ENCODE assay signal across 9 mouse cellular contexts in the genomic region with DNA sequence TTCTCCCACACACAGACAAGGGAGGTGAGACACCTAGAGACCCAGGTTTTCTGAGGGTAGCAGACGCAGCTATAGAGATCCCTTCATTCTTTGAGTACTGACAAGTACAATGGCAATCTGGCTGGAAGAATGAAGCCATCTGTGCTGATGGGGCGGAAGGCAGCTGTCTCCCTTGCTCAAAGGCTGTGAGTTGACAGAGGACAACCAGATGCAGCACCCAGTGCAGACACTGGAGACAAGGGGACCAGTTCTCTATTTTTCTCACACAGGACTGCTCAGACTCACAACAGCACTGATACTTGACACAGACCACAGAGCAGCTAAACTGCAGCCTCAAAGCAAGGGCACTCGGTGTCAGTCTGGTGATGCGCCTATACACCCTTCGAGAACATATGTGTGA. TPM values are rescaled to one million over a fixed set of nuclear protein-coding genes. Genes with fewer than 3 reads are reported as not detected.
DNase-seq lines count a peak whose midpoint lies in the region; ATAC-seq lines count a peak whose summit lies in the region.
"Had no signal": no experiment of that assay in that cellular context is flagged by ENCODE, and none has a peak within 500 bp of the region (broad histone marks: within the 10 kb centered on the region; RNA-seq: fewer than 3 reads in every experiment).

No protein-coding gene starts in this region.

- whole genome bisulfite sequencing in hindbrain, embryonic 12.5 days, result 48% methylated on average over 5 of the region's 5 CpGs
- 51% methylated on average over 5 of the region's 5 CpGs for WGBS in limb, embryonic 13.5 days

- H3K27ac ChIP-seq in hindbrain, embryonic 12.5 days, result peak overlapping the region; percentile 79
- H3K27ac ChIP-seq in limb, embryonic 13.5 days, result no peak overlapping the region

- 0 out of 2 replicates have a peak, but pooled peaks have one; percentile 2 for ATAC-seq in hindbrain, embryonic 12.5 days (ENCODE audit: low FRiP score)
- ATAC-seq in limb, embryonic 13.5 days (ENCODE audit: low FRiP score, low read depth), result no peak

- H3K27me3 ChIP-seq in hindbrain, embryonic 12.5 days, result peaks cover 50% of the 10 kb centered on the region
- peaks cover 99% of the 10 kb centered on the region for H3K27me3 ChIP-seq in limb, embryonic 13.5 days

- H3K4me3 ChIP-seq in hindbrain, embryonic 12.5 days, result 0 out of 2 replicates have a peak overlapping the region, but pooled peaks have one; percentile 55
- H3K4me3 ChIP-seq in limb, embryonic 13.5 days, result no peak overlapping the region

- H3K36me3 ChIP-seq in hindbrain, embryonic 12.5 days, result no peaks in the 10 kb centered on the region
- no peaks in the 10 kb centered on the region for H3K36me3 ChIP-seq in limb, embryonic 13.5 days

- H3K4me2 ChIP-seq in hindbrain, embryonic 12.5 days (replicated peaks), result peak overlapping the region; percentile 90
- peak overlapping the region; percentile 90; the same call in 1 of the 2 replicates for H3K4me2 ChIP-seq in limb, embryonic 13.5 days (replicated peaks)

- peak overlapping the region; percentile 69; the same call in 1 of the 2 replicates for H3K9ac ChIP-seq in hindbrain, embryonic 12.5 days
- H3K9ac ChIP-seq in limb, embryonic 13.5 days, result no peak overlapping the region
- H3K9ac ChIP-seq: lung, embryonic 14.5 days had no signal

- peaks cover 28% of the 10 kb centered on the region for H3K4me1 ChIP-seq in hindbrain, embryonic 12.5 days
- peaks cover 25% of the 10 kb centered on the region for H3K4me1 ChIP-seq in limb, embryonic 13.5 days

- peak; percentile 52 for DNase-seq in right cerebral cortex, adult 18-20 months
- no peak for DNase-seq in right cerebral cortex, postnatal 14 days
- DNase-seq in urinary bladder, postnatal 36 days (ENCODE audit: low spot score in 2 of 2), result no peak
- no peak for DNase-seq in cerebellum, adult 11-12 months
- DNase-seq in adrenal gland, adult 8-10 months, result no peak
- DNase-seq in heart, postnatal 25 days (ENCODE audit: low spot score), result no peak

- no peaks in the 10 kb centered on the region for H3K9me3 ChIP-seq in hindbrain, embryonic 12.5 days (replicated peaks)
- no peaks in the 10 kb centered on the region for H3K9me3 ChIP-seq in limb, embryonic 13.5 days

- intact Hi-C loops in heart, postnatal 25 days (cut with DNase I), result no loop called here

RNA-seq across cellular contexts. Expression of a gene that starts 2.4 kb away (rescaled TPM):
- 5.3 and 6.7 TPM in 2 replicates for polyA plus RNA-seq in hindbrain, embryonic 12.5 days (2016; fragmentation: Nextera tagmentation; extraction: Ambion mirVana)
- polyA plus RNA-seq in limb, embryonic 13.5 days (2015; fragmentation: Nextera tagmentation; extraction: Ambion mirVana), result 0.17 and 0.33 TPM in 2 replicates
- 1 to 10 TPM; 2.0 to 5.6 (median 4.0) TPM for total RNA-seq in adrenal gland, adult 8-10 months (2022)
- under 1 TPM in 1 of 2 experiments, not detected in 1; 0.08 TPM for total RNA-seq in heart, postnatal 25 days (2021)

RNA-seq across cellular contexts. Expression of a gene that starts 28.0 kb away (rescaled TPM):
- 5.1 and 7.0 TPM in 2 replicates for polyA plus RNA-seq in hindbrain, embryonic 12.5 days (2016; fragmentation: Nextera tagmentation; extraction: Ambion mirVana)
- polyA plus RNA-seq in limb, embryonic 13.5 days (2015; fragmentation: Nextera tagmentation; extraction: Ambion mirVana), result 5.6 and 6.4 TPM in 2 replicates
- total RNA-seq in adrenal gland, adult 8-10 months (2022), result 10 to 100 TPM; 14.0 to 28.7 (median 19.1) TPM
- total RNA-seq in heart, postnatal 25 days (2021), result 1 to 10 TPM; 3.5 to 5.3 TPM

RNA-seq across cellular contexts. Expression of a gene that starts 29.7 kb away (rescaled TPM):
- polyA plus RNA-seq in hindbrain, embryonic 12.5 days (2016; fragmentation: Nextera tagmentation; extraction: Ambion mirVana), result 331 and 348 TPM in 2 replicates
- polyA plus RNA-seq in limb, embryonic 13.5 days (2015; fragmentation: Nextera tagmentation; extraction: Ambion mirVana), result 328 and 349 TPM in 2 replicates
- 100 to 1,000 TPM in 3 of 4 experiments, 10 to 100 TPM in 1; 96.8 to 127 (median 118) TPM for total RNA-seq in adrenal gland, adult 8-10 months (2022)
- total RNA-seq in heart, postnatal 25 days (2021), result 10 to 100 TPM; 84.6 to 93.3 TPM

RNA-seq across cellular contexts. Expression of a gene that starts 34.9 kb away (rescaled TPM):
- 0.88 and 1.2 TPM in 2 replicates for polyA plus RNA-seq in hindbrain, embryonic 12.5 days (2016; fragmentation: Nextera tagmentation; extraction: Ambion mirVana)
- polyA plus RNA-seq in limb, embryonic 13.5 days (2015; fragmentation: Nextera tagmentation; extraction: Ambion mirVana), result 1.2 and 1.3 TPM in 2 replicates
- total RNA-seq in adrenal gland, adult 8-10 months (2022), result 10 to 100 TPM; 21.8 to 38.6 (median 30.3) TPM
- 10 to 100 TPM; 40.5 to 44.4 TPM for total RNA-seq in heart, postnatal 25 days (2021)

RNA-seq across cellular contexts. Expression of a gene that starts 49.4 kb away (rescaled TPM):
- polyA plus RNA-seq in hindbrain, embryonic 12.5 days (2016; fragmentation: Nextera tagmentation; extraction: Ambion mirVana), result 290 and 306 TPM in 2 replicates
- 290 and 292 TPM in 2 replicates for polyA plus RNA-seq in limb, embryonic 13.5 days (2015; fragmentation: Nextera tagmentation; extraction: Ambion mirVana)
- 100 to 1,000 TPM; 593 to 922 (median 693) TPM for total RNA-seq in adrenal gland, adult 8-10 months (2022)
- total RNA-seq in heart, postnatal 25 days (2021), result 100 to 1,000 TPM; 489 to 533 TPM
